Mouse (Mus musculus) kidney, postnatal 10 days (tissue): ENCODE data around the gene Btbd16.
A peak's percentile ranks its signal among the peaks of the same experiment; 100 is the strongest.

Experiments
- DNase-seq: peaks from one replicate; pipeline ENCODE4 v3.0.0; 2021; ENCODE audit warnings: mixed read lengths

Gene Btbd16

GRCm38 (mm10) chr7:130819624-130820023 lies 45.8 kb downstream of the Btbd16 start:
- no peak for DNase-seq

GRCm38 (mm10) chr7:130823992-130824391 lies 50.1 kb downstream of the Btbd16 start:
- no peak for DNase-seq

GRCm38 (mm10) chr7:130826343-130826742 lies 52.5 kb downstream of the Btbd16 start:
- no peak for DNase-seq

- DNase-seq: peak; percentile 79
These were observed 53.6 kb downstream of the Btbd16 start for GRCm38 (mm10) chr7:130827431-130827830.

GRCm38 (mm10) chr7:130827844-130828403 lies 54.1 kb downstream of the Btbd16 start:
- no peak for DNase-seq

GRCm38 (mm10) chr7:130828475-130828874 lies 54.6 kb downstream of the Btbd16 start:
- no peak for DNase-seq

- peak; percentile 34 for DNase-seq
These were observed 57.7 kb downstream of the Btbd16 start for GRCm38 (mm10) chr7:130831586-130831985.

- peak; percentile 69 for DNase-seq
These were observed 60.4 kb downstream of the Btbd16 start for GRCm38 (mm10) chr7:130834299-130834698.

- peak; percentile 58 for DNase-seq
These were observed 61.3 kb downstream of the Btbd16 start for GRCm38 (mm10) chr7:130834958-130835861.

GRCm38 (mm10) chr7:130836066-130836465 lies 62.2 kb downstream of the Btbd16 start:
- peak; percentile 21 for DNase-seq

GRCm38 (mm10) chr7:130837941-130838657 lies 64.2 kb downstream of the Btbd16 start:
- peak; percentile 78 for DNase-seq

- DNase-seq: no peak
These were observed 64.8 kb downstream of the Btbd16 start for GRCm38 (mm10) chr7:130838658-130839025.

GRCm38 (mm10) chr7:130839380-130840100 lies 65.7 kb downstream of the Btbd16 start:
- DNase-seq: no peak

- DNase-seq: no peak
These were observed 73.4 kb downstream of the Btbd16 start for GRCm38 (mm10) chr7:130847164-130847718.

GRCm38 (mm10) chr7:130854684-130855292 lies 80.9 kb downstream of the Btbd16 start:
- DNase-seq: no peak

- DNase-seq: no peak
These were observed 81.8 kb downstream of the Btbd16 start for GRCm38 (mm10) chr7:130855681-130856080.

- no peak for DNase-seq
These were observed 84.1 kb downstream of the Btbd16 start for GRCm38 (mm10) chr7:130857973-130858372.

- DNase-seq: no peak
These were observed 86.1 kb downstream of the Btbd16 start for GRCm38 (mm10) chr7:130859926-130860325.

GRCm38 (mm10) chr7:130860721-130861142 lies 86.9 kb downstream of the Btbd16 start:
- DNase-seq: peak; percentile 48

- peak; percentile 24 for DNase-seq
These were observed 88.6 kb downstream of the Btbd16 start for GRCm38 (mm10) chr7:130862501-130862900.

GRCm38 (mm10) chr7:130864711-130865110 lies 90.8 kb downstream of the Btbd16 start:
- no peak for DNase-seq
